8 mouse cellular contexts compared by ENCODE assay signal in genomic region chr5:149611476-149612164, GRCm38 (mm10). TPM values are rescaled to one million over a fixed set of nuclear protein-coding genes. Genes with fewer than 3 reads are reported as not detected.
A peak's percentile ranks its signal among the peaks of the same experiment; 100 is the strongest.
DNase-seq lines count a peak whose midpoint lies in the region; ATAC-seq and TF ChIP-seq lines count a peak whose summit lies in the region.

No protein-coding gene starts in this region.

- no peaks in the 10 kb centered on the region for H3K9me3 ChIP-seq in embryonic facial prominence, embryonic 13.5 days
- H3K9me3 ChIP-seq in midbrain, embryonic 14.5 days (ENCODE audit: control insufficient read depth, low read length) = no peaks in the 10 kb centered on the region

- DNase-seq in left cerebral cortex, adult 2 months (ENCODE audit: extremely low spot score in 1 of 2, low spot score in 2 of 2) = no peak
- DNase-seq in left cerebral cortex, adult 11 months (ENCODE audit: low spot score) = no peak
- peak; percentile 83 for DNase-seq in kidney, adult 2 months
- peak; percentile 24 for DNase-seq in midbrain, embryonic 14.5 days
- no peak for DNase-seq in ovary, adult 18-20 months (ENCODE audit: low spot score)
- no peak for DNase-seq in urinary bladder, adult 2 months (ENCODE audit: low spot score)
- DNase-seq in liver = no peak

- no peak for TF ChIP-seq POLR2A in kidney, adult 2 months (IDR thresholded peaks at IDR 0.05; ENCODE audit: low read depth, low read length)

- peaks cover 29% of the 10 kb centered on the region for H3K36me3 ChIP-seq in embryonic facial prominence, embryonic 13.5 days
- no peaks in the 10 kb centered on the region for H3K36me3 ChIP-seq in kidney, adult 2 months (ENCODE audit: control insufficient read depth, insufficient read depth, low read length)
- H3K36me3 ChIP-seq in midbrain, embryonic 14.5 days (ENCODE audit: control insufficient read depth, insufficient read depth, low read length) = peaks cover 20% of the 10 kb centered on the region

- peaks cover 23% of the 10 kb centered on the region for H3K4me1 ChIP-seq in embryonic facial prominence, embryonic 13.5 days
- peaks cover 13% of the 10 kb centered on the region; the same call in 1 of the 2 replicates for H3K4me1 ChIP-seq in kidney, adult 2 months (ENCODE audit: control insufficient read depth, insufficient read depth, low read length)
- H3K4me1 ChIP-seq in midbrain, embryonic 14.5 days (ENCODE audit: control insufficient read depth, insufficient read depth, low read length) = no peaks in the 10 kb centered on the region

- peak overlapping the region; percentile 6; the same call in 1 of the 2 replicates for H3K27ac ChIP-seq in left cerebral cortex, adult 2 months
- H3K27ac ChIP-seq in embryonic facial prominence, embryonic 13.5 days = peak overlapping the region; percentile 55; the same call in 1 of the 2 replicates
- H3K27ac ChIP-seq in kidney, adult 2 months (ENCODE audit: insufficient read depth, low read depth, low read length) = peak overlapping the region; percentile 53; the same call in 1 of the 2 replicates
- H3K27ac ChIP-seq in midbrain, embryonic 14.5 days (replicated peaks; ENCODE audit: low read depth, low read length) = no peak overlapping the region

- ATAC-seq in embryonic facial prominence, embryonic 13.5 days (ENCODE audit: insufficient number of reproducible peaks, insufficient read depth, low FRiP score, low TSS enrichment, low read depth) = no peak
- no peak for ATAC-seq in midbrain, embryonic 14.5 days (ENCODE audit: low FRiP score, low TSS enrichment)

- no peak for TF ChIP-seq CTCF in left cerebral cortex, adult 2 months (IDR thresholded peaks at IDR 0.05)
- no peak for TF ChIP-seq CTCF in kidney, adult 2 months (conservative IDR thresholded peaks at IDR 0.05; ENCODE audit: insufficient read depth, insufficient read length, low read depth, low read length)

- H3K4me3 ChIP-seq in left cerebral cortex, adult 2 months = no peak overlapping the region
- no peak overlapping the region for H3K4me3 ChIP-seq in embryonic facial prominence, embryonic 13.5 days
- H3K4me3 ChIP-seq in kidney, adult 2 months (ENCODE audit: insufficient read depth, low read depth, low read length) = no peak overlapping the region
- no peak overlapping the region for H3K4me3 ChIP-seq in midbrain, embryonic 14.5 days (replicated peaks; ENCODE audit: low read depth, low read length)

- intact Hi-C loops in left cerebral cortex, adult 2 months (cut with DNase I) = loop anchor here (5.0 kb wide), 1 partner anchor 74 kb away; no protein-coding TSS in a partner anchor

- no peaks in the 10 kb centered on the region for H3K27me3 ChIP-seq in embryonic facial prominence, embryonic 13.5 days
- no peaks in the 10 kb centered on the region for H3K27me3 ChIP-seq in kidney, adult 2 months (replicated peaks; ENCODE audit: control insufficient read depth, insufficient read depth, low read length)
- H3K27me3 ChIP-seq in midbrain, embryonic 14.5 days (ENCODE audit: control insufficient read depth, insufficient read depth, low read length) = no peaks in the 10 kb centered on the region

- no peak overlapping the region for H3K4me2 ChIP-seq in embryonic facial prominence, embryonic 13.5 days
- no peak overlapping the region for H3K4me2 ChIP-seq in midbrain, embryonic 14.5 days (ENCODE audit: low read length)

- 27% methylated on average over 16 of the region's 16 CpGs for WGBS in embryonic facial prominence, embryonic 13.5 days
- WGBS in kidney, adult 2 months = 38% methylated on average over 16 of the region's 16 CpGs
- WGBS in midbrain, embryonic 14.5 days = 62% methylated on average over 16 of the region's 16 CpGs

- H3K9ac ChIP-seq in embryonic facial prominence, embryonic 13.5 days = no peak overlapping the region
- no peak overlapping the region for H3K9ac ChIP-seq in midbrain, embryonic 14.5 days (replicated peaks; ENCODE audit: low read length)

RNA-seq across cellular contexts. Expression of gene Hsph1, which starts 24.6 kb away (rescaled TPM):
- total RNA-seq in left cerebral cortex, adult 2 months (2021) = 100 to 1,000 TPM; 373 to 381 TPM
- 50.8 and 57.5 TPM in 2 replicates for polyA plus RNA-seq in embryonic facial prominence, embryonic 13.5 days (2015; fragmentation: Nextera tagmentation; extraction: Ambion mirVana)
- polyA plus RNA-seq in kidney, adult 2 months (2012; rRNA removed) = 21.7 and 24.0 TPM in 2 replicates
- 59.8 and 104 TPM in 2 replicates for polyA plus RNA-seq in midbrain, embryonic 14.5 days (2014; fragmentation: Nextera tagmentation; extraction: Ambion mirVana)
- polyA plus RNA-seq in urinary bladder, adult 2 months (2012; rRNA removed) = 42.5 and 48.5 TPM in 2 replicates

Comparison
In these comparisons a context has a peak if more than half of its experiments do, and no peak if none do; other contexts are left out.
1. DNase-seq: peak in kidney, adult 2 months (single experiment) and midbrain, embryonic 14.5 days (single experiment); none in left cerebral cortex, adult 2 months (0 of 2), left cerebral cortex, adult 11 months (single experiment), ovary, adult 18-20 months (single experiment), urinary bladder, adult 2 months (single experiment) and liver (single experiment).